Mouse (Mus musculus): Measurements from ENCODE around the gene Prkce.

Prkce gene

GRCm38 (mm10) chr17:86379405-86380137, 212.0 kb downstream of the Prkce start:
- peak; percentile 22 to 43 for DNase-seq

- DNase-seq: no peak
Observed at GRCm38 (mm10) chr17:86381464-86381863, 213.9 kb downstream of the Prkce start.

GRCm38 (mm10) chr17:86382885-86383284, 215.3 kb downstream of the Prkce start:
- DNase-seq: no peak

GRCm38 (mm10) chr17:86383699-86384572, 216.4 kb downstream of the Prkce start:
- DNase-seq: no peak

GRCm38 (mm10) chr17:86392475-86392874, 224.9 kb downstream of the Prkce start:
- no peak for DNase-seq

- DNase-seq: no peak
Observed at GRCm38 (mm10) chr17:86393191-86393590, 225.6 kb downstream of the Prkce start.

- DNase-seq: no peak
Observed at GRCm38 (mm10) chr17:86397097-86397496, 229.5 kb downstream of the Prkce start.

- no peak for DNase-seq
Observed at GRCm38 (mm10) chr17:86397647-86398046, 230.1 kb downstream of the Prkce start.

GRCm38 (mm10) chr17:86398226-86398625, 230.6 kb downstream of the Prkce start:
- no peak for DNase-seq

- DNase-seq: peak; percentile 39 to 55
Observed at GRCm38 (mm10) chr17:86400032-86400431, 232.4 kb downstream of the Prkce start.

GRCm38 (mm10) chr17:86404795-86405501, 237.4 kb downstream of the Prkce start:
- DNase-seq: peak; percentile 43 to 64

- DNase-seq: no peak
Observed at GRCm38 (mm10) chr17:86405644-86406043, 238.1 kb downstream of the Prkce start.

- peak; percentile 51 to 59 for DNase-seq
Observed at GRCm38 (mm10) chr17:86407921-86408613, 240.5 kb downstream of the Prkce start.

GRCm38 (mm10) chr17:86408614-86409006, 241.0 kb downstream of the Prkce start:
- no peak for DNase-seq

- no peak for DNase-seq
Observed at GRCm38 (mm10) chr17:86409485-86409884, 241.9 kb downstream of the Prkce start.

- DNase-seq: no peak
Observed at GRCm38 (mm10) chr17:86410496-86410895, 242.9 kb downstream of the Prkce start.

GRCm38 (mm10) chr17:86412141-86412540, 244.6 kb downstream of the Prkce start:
- DNase-seq: peak; percentile 22 to 42

- DNase-seq: no peak
Observed at GRCm38 (mm10) chr17:86414608-86415007, 247.0 kb downstream of the Prkce start.

GRCm38 (mm10) chr17:86415989-86416388, 248.4 kb downstream of the Prkce start:
- no peak for DNase-seq

GRCm38 (mm10) chr17:86418334-86418733, 250.7 kb downstream of the Prkce start:
- DNase-seq: no peak

- no peak for DNase-seq
Observed at GRCm38 (mm10) chr17:86419199-86419598, 251.6 kb downstream of the Prkce start.

GRCm38 (mm10) chr17:86420646-86421338, 253.2 kb downstream of the Prkce start:
- DNase-seq: no peak
